Mouse (Mus musculus): ENCODE results near the gene Gzf1. TPM values are rescaled to one million over a fixed set of nuclear protein-coding genes. Genes with fewer than 3 reads are reported as not detected.

Gzf1 gene
- polyA plus RNA-seq (2015; fragmentation: Nextera tagmentation; extraction: Ambion mirVana): 20.7 and 21.2 TPM in 2 replicates

DNA sequence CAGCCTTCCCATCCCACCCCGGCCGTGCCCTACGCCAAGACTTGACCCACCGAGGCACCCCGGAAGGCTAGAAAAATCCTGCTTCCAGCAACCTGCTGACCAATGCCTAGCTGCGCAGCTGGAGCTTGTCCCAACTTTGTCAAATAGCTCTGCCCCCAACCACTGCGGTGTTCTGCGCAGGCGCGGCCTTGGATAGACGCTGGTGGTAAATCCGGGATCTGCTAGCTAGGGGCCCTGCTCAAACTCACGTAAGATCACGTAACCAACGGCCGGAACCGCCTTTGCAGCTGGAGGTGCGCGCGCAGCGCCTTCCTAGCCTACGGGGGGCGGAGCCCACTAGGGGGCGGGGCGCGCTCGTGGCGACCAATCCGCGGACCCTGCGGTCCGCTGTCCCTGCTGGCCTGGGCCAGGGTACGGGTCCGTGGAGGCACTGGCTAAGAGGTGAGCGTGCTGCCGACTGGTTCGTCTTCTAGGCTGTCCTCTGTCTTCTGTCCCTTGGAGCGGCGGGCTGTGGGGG is at the start of gene Gzf1:
TSS of gene Gzf1 (plus strand) at position 249 of the 517 bp plus-strand sequence.
- H3K4me3 ChIP-seq: peak within 1 kb of the TSS; percentile 90
- H3K27me3 ChIP-seq: no peaks in the 10 kb centered on the region
- H3K36me3 ChIP-seq: peaks cover 29% of the 10 kb centered on the region
- no peaks in the 10 kb centered on the region for H3K9me3 ChIP-seq
- peak; percentile 91 for ATAC-seq (replicated peaks)
- WGBS: under 1% methylated on average over 39 of the region's 39 CpGs
- peak within 1 kb of the TSS; percentile 88 for H3K27ac ChIP-seq (replicated peaks)
- peak within 1 kb of the TSS; percentile 84 for H3K9ac ChIP-seq (replicated peaks)
- peaks cover 48% of the 10 kb centered on the region for H3K4me1 ChIP-seq
- H3K4me2 ChIP-seq (replicated peaks): peak within 1 kb of the TSS; percentile 94

DNA sequence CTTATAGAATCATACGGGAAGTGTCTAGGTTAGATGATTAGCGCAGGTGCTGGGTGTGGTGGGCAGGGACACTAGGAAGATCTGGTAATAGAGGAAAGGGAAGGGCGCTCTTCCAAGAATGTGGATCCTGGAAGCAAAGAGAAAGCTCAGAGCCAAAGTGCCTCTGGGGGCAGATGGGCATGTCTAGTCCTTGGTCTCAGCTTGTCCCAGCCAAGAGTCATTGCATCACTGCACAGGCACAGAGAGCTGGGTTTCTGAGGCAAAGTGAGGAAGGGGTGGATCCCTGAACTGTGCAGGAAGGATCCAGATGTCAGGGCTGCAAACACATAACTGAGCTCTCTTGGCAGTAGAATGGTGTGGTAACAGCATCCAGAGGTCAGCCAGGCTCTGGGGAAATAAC is 49.2 kb upstream of the Gzf1 start:
- H3K4me3 ChIP-seq: no peak overlapping the region
- ATAC-seq (replicated peaks): no peak
- H3K9me3 ChIP-seq: no peaks in the 10 kb centered on the region
- no peak overlapping the region for H3K4me2 ChIP-seq (replicated peaks)
- no peaks in the 10 kb centered on the region for H3K27me3 ChIP-seq
- H3K4me1 ChIP-seq: no peaks in the 10 kb centered on the region
- no peaks in the 10 kb centered on the region for H3K36me3 ChIP-seq
- no peak overlapping the region for H3K27ac ChIP-seq (replicated peaks)
- H3K9ac ChIP-seq (replicated peaks): no peak overlapping the region
- WGBS: 100% methylated on average over 3 of the region's 3 CpGs

DNA sequence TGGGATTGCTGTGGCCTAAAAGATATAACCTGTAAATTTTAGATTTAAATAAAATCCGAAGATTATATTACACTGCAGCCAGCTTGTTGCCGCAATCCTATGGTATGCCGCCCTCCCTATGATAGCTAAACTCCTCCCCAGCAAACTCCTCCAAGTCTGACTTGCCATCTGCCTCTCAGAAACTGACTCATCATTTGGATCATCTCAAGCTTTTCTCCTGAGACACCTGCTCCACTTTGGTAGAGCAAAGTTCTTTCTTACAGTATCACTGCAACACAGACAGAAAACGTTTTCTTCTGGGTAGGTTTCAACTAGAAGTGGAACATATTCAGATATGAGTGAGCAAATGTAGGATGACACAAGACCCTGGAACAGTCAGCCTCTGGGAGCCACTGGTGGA is 46.4 kb upstream of the Gzf1 start:
- no peaks in the 10 kb centered on the region for H3K36me3 ChIP-seq
- no peak overlapping the region for H3K4me2 ChIP-seq (replicated peaks)
- no peak overlapping the region for H3K27ac ChIP-seq (replicated peaks)
- ATAC-seq (replicated peaks): no peak
- H3K9me3 ChIP-seq: no peaks in the 10 kb centered on the region
- H3K27me3 ChIP-seq: no peaks in the 10 kb centered on the region
- WGBS: 81% methylated on average over 4 of the region's 4 CpGs
- no peak overlapping the region for H3K4me3 ChIP-seq
- no peaks in the 10 kb centered on the region for H3K4me1 ChIP-seq
- H3K9ac ChIP-seq (replicated peaks): no peak overlapping the region

DNA sequence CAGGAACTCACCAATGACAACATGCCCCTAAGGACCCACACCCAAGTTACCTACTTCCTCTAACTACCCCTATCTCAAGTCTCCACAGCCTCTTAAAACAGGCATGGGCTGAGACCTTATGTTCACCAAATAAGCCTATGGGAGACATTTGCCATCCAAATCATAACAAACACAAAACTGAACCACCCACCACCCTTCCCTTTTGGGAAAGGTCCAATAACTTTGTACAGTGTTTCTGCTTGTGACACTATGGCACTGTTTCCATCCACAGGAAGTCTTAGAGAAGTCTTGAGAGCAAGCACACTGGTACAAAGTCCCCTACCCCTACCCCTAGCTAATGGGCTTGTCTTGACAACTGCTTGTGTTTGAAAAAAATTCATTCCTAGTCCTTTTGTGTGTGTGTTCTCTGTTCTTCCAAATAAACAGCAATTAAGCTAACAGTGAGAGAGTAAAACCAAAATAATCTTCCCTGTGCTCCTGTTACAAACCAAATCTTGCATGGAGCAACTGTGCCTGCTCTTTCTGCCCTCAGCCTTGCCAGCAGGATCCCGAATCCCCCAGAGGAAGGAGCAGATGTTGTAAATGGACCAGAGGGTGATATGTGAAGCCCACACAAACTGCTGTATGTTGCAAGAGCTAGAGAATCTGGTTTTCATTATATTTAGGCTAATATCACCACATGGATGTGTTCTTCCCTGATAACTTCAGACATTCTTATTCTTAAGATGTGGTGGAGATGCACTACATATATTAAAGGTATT is 38.0 kb upstream of the Gzf1 start:
- no peak for ATAC-seq (replicated peaks)
- no peaks in the 10 kb centered on the region for H3K9me3 ChIP-seq
- no peak overlapping the region for H3K9ac ChIP-seq (replicated peaks)
- H3K4me2 ChIP-seq (replicated peaks): no peak overlapping the region
- H3K4me1 ChIP-seq: no peaks in the 10 kb centered on the region
- no peaks in the 10 kb centered on the region for H3K27me3 ChIP-seq
- 53% methylated on average over 1 of the region's 1 CpGs for WGBS
- H3K36me3 ChIP-seq: no peaks in the 10 kb centered on the region
- H3K27ac ChIP-seq (replicated peaks): no peak overlapping the region
- no peak overlapping the region for H3K4me3 ChIP-seq

DNA sequence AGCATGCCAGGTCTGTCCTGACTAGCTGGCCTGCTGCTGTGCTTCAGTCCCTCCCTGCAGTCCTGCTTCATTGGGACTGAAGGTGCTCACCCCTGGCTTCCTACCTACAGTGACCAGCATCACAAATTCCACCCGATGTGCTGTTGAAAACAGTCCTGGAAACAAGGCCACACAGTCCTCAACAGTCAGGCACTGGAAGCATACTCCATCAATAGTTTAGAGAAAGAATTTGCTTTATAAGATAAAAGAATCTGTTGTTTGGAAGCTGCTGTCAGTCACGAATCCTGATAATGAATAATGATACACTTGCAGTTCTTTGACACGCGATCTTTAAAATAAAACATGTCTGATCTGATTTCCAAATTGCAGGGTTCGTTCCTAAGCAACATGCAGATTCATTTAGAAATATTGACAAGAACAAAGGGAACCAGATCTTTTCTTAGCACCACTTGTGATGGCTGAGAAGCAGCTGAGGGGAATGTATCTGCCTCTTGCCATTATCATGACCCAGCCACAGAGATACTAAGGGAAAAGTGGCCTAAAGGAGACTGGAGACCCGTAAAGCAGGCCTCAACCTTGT is 36.3 kb upstream of the Gzf1 start:
- 62% methylated on average over 6 of the region's 6 CpGs for WGBS
- no peaks in the 10 kb centered on the region for H3K36me3 ChIP-seq
- no peaks in the 10 kb centered on the region for H3K9me3 ChIP-seq
- H3K4me1 ChIP-seq: no peaks in the 10 kb centered on the region
- H3K9ac ChIP-seq (replicated peaks): no peak overlapping the region
- no peak overlapping the region for H3K4me2 ChIP-seq (replicated peaks)
- H3K4me3 ChIP-seq: no peak overlapping the region
- peak; percentile 80 for ATAC-seq (replicated peaks)
- H3K27me3 ChIP-seq: no peaks in the 10 kb centered on the region
- peak overlapping the region; percentile 61 for H3K27ac ChIP-seq (replicated peaks)

DNA sequence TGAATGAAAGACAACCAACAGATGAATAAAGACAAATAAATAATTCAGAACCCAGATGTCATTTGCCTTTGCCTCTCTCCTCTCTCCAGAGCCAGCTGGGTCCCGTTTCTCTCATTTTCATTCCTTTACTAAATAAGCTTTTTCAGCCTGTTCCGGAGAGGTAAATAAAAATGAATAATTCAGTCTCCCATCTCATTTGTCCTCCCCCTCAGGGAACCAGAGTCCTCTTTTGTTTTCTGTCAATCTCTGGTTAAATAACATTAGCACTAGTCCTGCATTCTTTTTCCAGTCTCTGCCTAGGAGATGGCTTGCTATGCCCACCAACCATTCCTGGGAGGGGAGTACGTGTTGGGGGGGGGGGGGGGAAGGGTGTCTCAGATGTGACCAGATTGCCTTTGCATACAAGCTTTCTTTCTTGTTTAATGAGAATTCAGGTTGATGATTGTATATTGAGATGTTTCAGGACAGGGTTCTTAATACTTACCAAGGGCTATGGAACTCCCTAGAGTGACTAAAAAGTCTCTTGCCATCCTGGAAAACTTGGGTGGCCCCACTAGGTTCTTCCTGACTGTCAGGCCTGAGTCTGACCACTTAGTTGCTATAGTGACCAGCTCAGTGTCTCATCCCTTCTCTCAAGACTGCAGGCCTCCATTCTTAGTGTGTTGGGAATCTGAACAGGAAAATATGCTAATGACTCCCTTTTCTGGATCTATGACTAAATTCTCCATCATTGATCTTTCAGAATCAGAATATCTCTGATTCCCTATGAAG is 30.1 kb upstream of the Gzf1 start:
- WGBS: 5% methylated on average over 3 of the region's 3 CpGs
- Histone ChIP-seq H3K9ac (replicated peaks) (no peak overlapping the region), H3K27ac (replicated peaks) (no peak overlapping the region), H3K9me3 (no peaks in the 10 kb centered on the region), H3K4me1 (peaks cover 6% of the 10 kb centered on the region), H3K27me3 (no peaks in the 10 kb centered on the region), H3K4me3 (no peak overlapping the region), H3K36me3 (no peaks in the 10 kb centered on the region), H3K4me2 (replicated peaks) (no peak overlapping the region)
- peak; percentile 46; the same call in 1 of the 2 replicates for ATAC-seq (replicated peaks)

DNA sequence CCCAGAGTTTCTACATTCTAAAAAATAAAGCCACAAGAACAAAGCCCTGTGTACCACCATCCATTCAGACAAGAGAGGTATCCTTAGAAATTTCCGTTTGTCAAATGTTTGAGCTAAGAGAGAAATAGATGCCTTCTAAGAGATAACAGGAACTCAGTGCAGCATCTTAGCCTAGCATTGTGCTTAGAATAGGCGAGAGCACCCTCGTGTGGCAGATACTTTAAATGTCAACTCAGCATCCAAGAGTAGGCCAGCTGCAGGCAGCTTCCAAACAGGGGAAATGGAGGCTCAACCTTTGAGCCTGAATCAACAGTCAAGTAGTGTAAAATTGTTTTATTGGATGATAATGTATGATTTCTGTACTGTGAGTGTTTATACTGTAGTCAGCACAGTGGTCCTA is 25.9 kb upstream of the Gzf1 start:
- Histone ChIP-seq H3K9me3 (no peaks in the 10 kb centered on the region), H3K27me3 (no peaks in the 10 kb centered on the region), H3K9ac (replicated peaks) (no peak overlapping the region), H3K36me3 (no peaks in the 10 kb centered on the region), H3K4me2 (replicated peaks) (no peak overlapping the region), H3K4me3 (no peak overlapping the region), H3K4me1 (peaks cover 6% of the 10 kb centered on the region), H3K27ac (replicated peaks) (no peak overlapping the region)
- peak; percentile 91 for ATAC-seq (replicated peaks)
- under 1% methylated on average over 3 of the region's 3 CpGs for WGBS

DNA sequence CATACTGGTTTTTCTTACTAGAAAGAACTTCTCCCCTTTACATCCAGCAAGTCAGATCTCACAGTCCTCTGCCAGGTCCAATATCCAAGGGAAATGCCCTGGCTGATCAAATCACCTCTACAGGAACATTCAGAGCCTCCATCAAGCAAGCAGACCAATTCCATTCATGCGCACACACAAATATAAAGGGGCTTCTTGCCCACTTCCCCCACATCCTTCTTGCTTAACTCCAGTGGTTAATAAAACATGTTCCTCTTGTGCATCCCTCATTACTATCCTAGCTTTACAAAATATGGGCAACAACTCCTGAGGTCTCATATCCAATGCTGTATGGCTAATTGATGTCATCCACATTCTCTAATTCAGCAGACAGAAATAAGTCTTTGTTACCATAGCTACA is 17.4 kb upstream of the Gzf1 start:
- no peak for ATAC-seq (replicated peaks)
- no peak overlapping the region for H3K4me3 ChIP-seq
- 94% methylated on average over 1 of the region's 1 CpGs for WGBS

DNA sequence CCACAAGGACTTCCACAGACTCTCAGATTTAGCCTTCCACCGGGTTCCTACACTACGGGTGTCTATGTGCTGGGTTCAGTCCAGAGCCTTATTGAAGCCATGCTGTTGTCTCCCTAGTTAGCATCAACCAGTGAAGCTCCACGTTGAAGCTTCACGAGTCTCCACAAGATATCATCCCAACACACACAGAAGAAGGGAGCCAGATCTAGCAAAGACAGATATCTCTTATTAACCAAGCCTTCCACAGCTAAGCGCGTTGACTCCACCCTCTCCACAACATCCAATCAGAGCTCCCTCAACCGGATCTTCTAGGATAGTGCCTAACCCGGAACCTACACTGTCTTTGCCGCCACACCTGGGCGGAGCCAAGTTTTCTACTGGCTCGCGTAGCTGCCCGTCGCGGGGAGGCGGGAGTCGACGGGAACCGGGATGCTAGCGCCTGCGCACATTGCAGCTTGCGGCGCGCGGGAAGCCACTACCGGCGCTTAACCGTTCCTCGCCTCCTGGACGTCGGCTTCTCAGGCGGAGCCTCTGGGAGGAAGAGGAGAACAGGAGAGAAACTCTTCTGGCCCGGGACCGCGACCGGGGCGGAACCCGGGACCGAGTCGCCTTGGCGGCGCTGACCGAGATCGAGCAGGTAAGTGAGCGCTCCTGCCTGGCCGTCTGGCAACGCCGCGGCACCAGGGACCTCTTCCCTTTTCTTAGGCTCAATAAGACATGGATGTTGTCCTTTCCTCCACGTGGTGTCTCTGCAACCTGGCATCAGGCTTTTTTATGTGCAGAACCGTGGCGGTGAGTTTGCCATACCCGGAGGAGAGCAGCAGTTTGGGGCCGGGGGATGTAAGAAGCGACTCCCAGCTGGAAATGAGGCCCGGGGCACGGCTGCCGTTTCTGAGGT is 8.4 kb upstream of the Gzf1 start, which contains the start of gene Nxt1:
TSS of gene Nxt1 (plus strand) at position 403 of the 898 bp plus-strand sequence.
- H3K4me1 ChIP-seq: peaks cover 31% of the 10 kb centered on the region
- H3K27me3 ChIP-seq: no peaks in the 10 kb centered on the region
- peak within 1 kb of the TSS; percentile 73 for H3K9ac ChIP-seq (replicated peaks)
- H3K27ac ChIP-seq (replicated peaks): peak within 1 kb of the TSS; percentile 81
- H3K4me2 ChIP-seq (replicated peaks): peak within 1 kb of the TSS; percentile 77
- peaks cover 14% of the 10 kb centered on the region for H3K36me3 ChIP-seq
- peak; percentile 100 for ATAC-seq (replicated peaks)
- H3K9me3 ChIP-seq: no peaks in the 10 kb centered on the region
- under 1% methylated on average over 58 of the region's 58 CpGs for WGBS
- H3K4me3 ChIP-seq: peak within 1 kb of the TSS; percentile 64

More for the DNA sequence above, 17.4 kb upstream of the Gzf1 start:
- H3K4me1 ChIP-seq: no peaks in the 10 kb centered on the region
- H3K36me3 ChIP-seq: no peaks in the 10 kb centered on the region
- H3K9ac ChIP-seq (replicated peaks): no peak overlapping the region
- no peaks in the 10 kb centered on the region for H3K27me3 ChIP-seq
- no peak overlapping the region for H3K4me2 ChIP-seq (replicated peaks)
- H3K9me3 ChIP-seq: no peaks in the 10 kb centered on the region
- no peak overlapping the region for H3K27ac ChIP-seq (replicated peaks)

DNA sequence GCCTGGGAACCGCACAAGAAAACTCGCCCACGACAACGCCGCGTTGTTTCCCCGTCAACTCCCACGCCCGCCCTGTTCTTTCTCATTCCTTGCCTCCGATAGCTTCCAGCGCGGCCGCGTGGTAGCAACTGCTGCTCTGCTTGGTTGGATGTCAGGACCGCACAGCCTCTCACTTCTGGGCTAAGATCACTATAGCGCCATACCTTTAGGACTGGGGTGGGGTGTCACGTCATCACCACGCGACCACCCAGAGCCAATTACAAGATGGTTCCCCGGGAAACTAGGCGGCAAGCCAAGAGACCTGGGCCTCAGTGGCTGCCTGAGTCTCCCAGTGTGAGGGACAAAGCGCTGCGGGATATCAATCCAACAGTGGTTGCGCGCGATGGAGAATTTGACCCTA is 3.0 kb upstream of the Gzf1 start:
- Histone ChIP-seq H3K4me2 (replicated peaks) (peak overlapping the region; percentile 58), H3K4me3 (peak overlapping the region; percentile 52), H3K9me3 (no peaks in the 10 kb centered on the region), H3K9ac (replicated peaks) (peak overlapping the region; percentile 36), H3K36me3 (peaks cover 14% of the 10 kb centered on the region), H3K27me3 (no peaks in the 10 kb centered on the region), H3K4me1 (peaks cover 64% of the 10 kb centered on the region), H3K27ac (replicated peaks) (peak overlapping the region; percentile 88)
- WGBS: 2% methylated on average over 26 of the region's 26 CpGs
- ATAC-seq (replicated peaks): peak; percentile 45

DNA sequence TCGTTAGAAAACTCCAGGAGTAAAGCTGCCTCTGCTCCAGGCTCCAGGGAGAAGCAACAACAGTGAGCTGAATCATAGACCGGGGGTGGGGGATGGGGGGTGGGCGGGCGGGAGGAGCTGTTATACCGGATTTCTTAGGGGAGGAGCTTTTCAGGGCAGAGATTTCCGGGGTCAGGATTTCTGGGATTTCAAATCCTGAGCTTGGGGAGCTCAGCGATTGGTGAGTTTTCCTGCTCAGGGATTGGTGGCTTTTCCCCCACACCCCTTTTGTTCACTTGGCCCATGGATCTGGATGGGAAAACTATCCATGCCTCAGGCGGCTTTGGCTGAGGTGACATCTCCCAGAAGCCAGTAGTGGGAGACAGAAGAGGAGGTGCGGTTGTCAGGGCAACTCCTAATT is 1.5 kb upstream of the Gzf1 start:
- peak; percentile 20 for ATAC-seq (replicated peaks)
- peak overlapping the region; percentile 88 for H3K27ac ChIP-seq (replicated peaks)
- H3K27me3 ChIP-seq: no peaks in the 10 kb centered on the region
- H3K4me2 ChIP-seq (replicated peaks): peak overlapping the region; percentile 38
- peak overlapping the region; percentile 21 for H3K4me3 ChIP-seq
- no peak overlapping the region; the same call in 1 of the 2 replicates for H3K9ac ChIP-seq (replicated peaks)
- peaks cover 21% of the 10 kb centered on the region for H3K36me3 ChIP-seq
- H3K9me3 ChIP-seq: no peaks in the 10 kb centered on the region
- WGBS: 0% methylated on average over 9 of the region's 9 CpGs
- peaks cover 50% of the 10 kb centered on the region for H3K4me1 ChIP-seq
